Mouse (Mus musculus): ENCODE measurements around the gene Cdca4.

Cdca4 gene

GRCm38 (mm10) chr12:112798332-112798681, 30.9 kb downstream of the Cdca4 start:
- no peak for DNase-seq

GRCm38 (mm10) chr12:112797672-112798331, 31.4 kb downstream of the Cdca4 start:
- DNase-seq, result no peak

DNA sequence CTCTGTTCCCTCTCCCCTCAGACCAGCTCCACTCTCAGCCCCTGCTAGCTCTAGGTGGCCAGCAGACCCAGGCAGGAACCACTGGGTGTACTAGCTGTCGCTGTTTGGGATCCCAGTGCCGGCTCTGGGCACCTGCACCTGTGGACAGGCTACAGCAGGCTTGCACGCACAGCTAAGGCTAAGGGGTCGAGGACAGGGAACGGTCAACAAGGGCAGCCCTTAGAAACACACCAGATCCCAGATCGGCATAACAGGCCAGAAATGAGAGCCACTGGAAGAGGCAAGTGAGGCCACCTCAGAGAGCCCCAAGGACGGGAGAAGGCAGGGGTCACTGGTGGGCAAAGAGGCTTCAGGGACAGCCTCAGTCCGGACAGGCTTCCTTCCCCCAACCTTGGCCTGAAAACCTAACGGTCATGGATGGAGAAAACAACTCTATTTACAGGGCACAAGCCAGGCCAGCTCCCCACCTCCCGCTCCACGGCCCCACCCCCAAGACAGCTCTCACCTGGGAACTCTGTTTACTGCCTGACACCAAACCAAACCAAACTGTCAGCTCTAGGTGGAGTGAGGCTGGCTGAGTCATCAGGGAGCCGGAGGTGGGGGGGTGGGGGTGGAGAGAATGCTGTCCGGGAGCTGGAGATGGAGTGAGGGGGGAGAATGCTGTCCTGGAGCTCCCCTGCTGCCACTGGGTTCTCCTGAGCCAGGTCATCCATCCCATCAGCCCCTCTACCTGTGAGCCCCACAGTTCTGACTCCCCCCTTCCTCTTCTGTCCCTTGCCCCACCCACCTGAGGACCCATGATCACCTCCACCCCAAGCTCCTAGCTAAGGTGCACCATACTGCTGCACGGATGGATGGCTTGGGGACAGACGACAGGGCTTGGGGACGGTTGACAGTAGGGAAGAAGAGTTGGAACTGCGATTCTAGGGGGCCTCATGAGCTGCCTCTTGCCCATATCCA, 32.4 kb downstream of the Cdca4 start:
- no peak for DNase-seq

GRCm38 (mm10) chr12:112795466-112796104, 33.6 kb downstream of the Cdca4 start:
- no peak for DNase-seq

DNA sequence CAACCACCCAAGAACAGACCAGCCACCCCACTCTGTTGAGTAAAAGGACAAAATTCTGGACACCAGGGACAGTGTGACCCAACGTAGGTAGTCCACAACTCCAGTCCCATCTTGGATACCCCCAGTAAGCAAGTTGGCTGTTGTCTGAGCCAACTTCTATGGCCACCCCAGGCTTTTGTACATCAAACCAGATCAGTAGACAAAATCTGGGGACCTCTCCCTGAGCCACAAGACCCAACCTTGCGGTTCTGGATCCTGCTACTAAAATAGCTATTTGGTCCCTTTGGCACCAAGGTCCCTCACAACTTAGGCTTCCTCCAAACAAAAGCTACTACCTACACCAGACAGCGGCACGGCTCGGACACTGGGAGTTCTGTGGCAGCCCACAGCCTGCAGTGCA, 34.2 kb downstream of the Cdca4 start:
- no peak for DNase-seq

DNA sequence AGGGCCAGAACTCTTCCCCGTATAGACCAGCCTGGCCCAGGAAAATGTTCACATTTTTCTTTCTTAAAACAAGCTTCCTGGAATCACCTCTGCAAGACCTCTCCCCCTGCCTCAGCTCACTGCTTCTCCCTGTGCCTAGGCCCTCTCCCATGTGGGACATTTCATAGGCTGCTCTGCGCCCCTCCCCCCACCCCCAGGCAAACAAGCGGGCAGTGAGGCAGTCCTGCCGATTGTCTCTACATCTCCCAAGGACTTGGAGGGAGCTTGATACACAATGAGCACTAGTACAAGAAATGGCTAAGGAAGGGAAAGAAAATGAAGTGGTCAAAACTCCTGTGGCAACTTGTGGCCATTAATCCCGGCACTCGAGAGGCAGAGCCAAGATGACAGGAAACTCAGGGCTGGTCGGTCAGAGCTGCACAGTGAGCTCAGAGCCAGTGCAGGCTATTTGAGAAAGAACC, 34.8 kb downstream of the Cdca4 start:
- DNase-seq, result no peak

DNA sequence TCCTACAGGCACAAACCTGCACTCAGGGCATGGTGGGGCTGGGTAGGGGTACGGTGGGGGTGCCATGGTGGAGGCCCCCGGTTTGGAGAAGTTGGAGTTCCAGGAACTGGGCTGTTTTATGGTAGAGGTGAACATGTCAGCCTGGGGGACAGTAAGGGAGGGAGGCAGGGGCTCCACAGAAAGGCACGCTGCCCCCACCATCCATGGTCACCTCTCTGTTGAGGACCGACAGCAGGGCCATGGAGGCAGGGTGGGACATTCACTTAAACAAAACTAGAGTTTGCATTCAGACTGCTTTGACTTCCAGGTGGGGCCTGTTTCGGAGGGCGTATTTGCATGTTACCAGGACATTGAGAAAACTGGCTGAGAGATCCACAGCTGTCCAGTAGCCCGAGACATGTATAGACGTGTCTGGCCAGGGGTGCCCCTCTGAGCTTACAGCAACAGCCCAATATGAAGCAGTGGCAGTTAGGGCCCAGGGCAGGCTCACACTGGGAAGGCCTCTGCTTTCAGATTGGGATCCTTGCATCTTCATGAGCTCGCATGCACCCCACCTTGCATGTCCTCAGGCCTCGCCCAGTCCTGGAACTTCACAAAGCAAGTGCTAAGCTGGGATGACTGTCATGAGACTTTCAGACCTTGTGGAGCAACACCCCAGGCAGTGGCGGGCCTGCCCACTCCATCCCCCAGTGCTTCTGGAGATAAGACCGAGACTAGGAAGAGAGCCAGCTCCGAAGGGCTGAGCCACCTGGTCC, 35.4 kb downstream of the Cdca4 start:
- no peak for DNase-seq

GRCm38 (mm10) chr12:112791026-112791425, 38.2 kb downstream of the Cdca4 start:
- no peak for DNase-seq

GRCm38 (mm10) chr12:112774481-112774880, 54.7 kb downstream of the Cdca4 start:
- DNase-seq, result no peak

- DNase-seq, result no peak
Measured at GRCm38 (mm10) chr12:112774026-112774425, 55.2 kb downstream of the Cdca4 start.

DNA sequence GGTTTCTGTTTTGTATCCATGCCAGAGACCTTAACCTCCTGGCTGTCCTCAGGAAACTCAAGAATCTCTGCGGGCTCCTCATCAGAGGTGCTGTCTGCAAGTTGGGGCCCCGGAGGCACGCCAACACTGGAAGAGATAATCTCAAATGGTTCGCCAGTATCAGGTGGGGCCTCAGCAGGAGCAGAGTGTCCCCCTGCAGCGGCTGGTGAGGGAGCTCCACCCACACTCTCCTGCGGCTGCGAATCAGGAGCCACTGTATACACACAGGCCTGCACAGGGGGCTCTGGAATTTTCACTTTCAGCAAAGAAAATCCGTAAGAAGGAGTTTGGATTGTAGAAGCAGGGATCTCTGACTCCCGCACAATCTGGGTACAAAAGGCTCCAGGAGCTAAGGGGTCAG, 55.9 kb downstream of the Cdca4 start:
- no peak for DNase-seq

DNA sequence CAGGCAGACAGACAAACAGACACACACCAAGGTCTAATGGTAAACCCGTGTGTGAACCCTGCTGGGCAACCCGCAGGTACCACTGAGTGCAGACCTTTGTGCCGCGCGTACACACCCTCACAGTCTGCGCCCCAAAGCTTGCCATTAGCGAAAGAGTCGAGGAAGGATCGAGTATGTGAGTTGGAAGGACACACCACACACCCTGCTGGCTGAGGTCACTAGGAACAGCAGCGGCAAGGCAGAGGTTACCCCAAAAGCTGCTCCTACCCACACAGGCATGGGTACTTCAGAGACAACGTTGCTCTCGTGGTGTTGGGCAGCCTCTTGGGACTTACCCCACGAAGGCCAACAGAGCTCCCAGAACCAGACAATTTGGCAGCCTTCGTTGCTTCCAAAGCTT, 56.9 kb downstream of the Cdca4 start:
- no peak for DNase-seq

DNA sequence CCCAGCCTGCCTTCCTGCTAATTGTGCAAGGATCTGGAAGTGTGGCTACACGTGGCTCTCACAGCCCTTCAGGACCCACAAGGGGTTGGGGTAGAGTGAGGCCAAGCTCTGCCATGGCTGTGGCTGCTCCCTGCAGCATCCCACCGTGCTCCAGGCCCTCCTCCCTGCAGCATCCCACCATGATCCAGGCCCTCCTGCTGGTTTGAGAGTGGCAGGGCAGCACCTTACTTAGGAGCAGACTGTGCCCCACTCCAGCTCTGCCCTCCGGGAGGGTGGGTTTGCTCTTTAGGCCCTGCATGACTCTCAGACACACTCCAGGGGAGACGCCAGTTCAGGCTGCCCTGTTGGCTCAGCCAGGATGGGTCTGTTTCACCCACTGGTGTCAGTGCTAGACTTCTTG, 58.8 kb downstream of the Cdca4 start:
- DNase-seq, result no peak

Data from cerebellum, adult 11-12 months (tissue).